Mouse (Mus musculus) 3T3-L1 (cell line): Measurements from ENCODE around the gene Maml2.
A peak's percentile ranks its signal among the peaks of the same experiment; 100 is the strongest.

ENCODE experiments used
- DNase-seq: peaks from one replicate; pipeline ENCODE4 v3.0.0-alpha.2; 2015; ENCODE audit warnings: low read depth, low spot score

Maml2 gene

GRCm38 (mm10) chr9:13525561-13526255 is 228.0 kb downstream of the Maml2 start:
- peak; percentile 51 for DNase-seq

- DNase-seq, result no peak
These were observed 232.8 kb downstream of the Maml2 start for GRCm38 (mm10) chr9:13530575-13530974.

GRCm38 (mm10) chr9:13533076-13533707 is 235.4 kb downstream of the Maml2 start:
- DNase-seq, result no peak

DNA sequence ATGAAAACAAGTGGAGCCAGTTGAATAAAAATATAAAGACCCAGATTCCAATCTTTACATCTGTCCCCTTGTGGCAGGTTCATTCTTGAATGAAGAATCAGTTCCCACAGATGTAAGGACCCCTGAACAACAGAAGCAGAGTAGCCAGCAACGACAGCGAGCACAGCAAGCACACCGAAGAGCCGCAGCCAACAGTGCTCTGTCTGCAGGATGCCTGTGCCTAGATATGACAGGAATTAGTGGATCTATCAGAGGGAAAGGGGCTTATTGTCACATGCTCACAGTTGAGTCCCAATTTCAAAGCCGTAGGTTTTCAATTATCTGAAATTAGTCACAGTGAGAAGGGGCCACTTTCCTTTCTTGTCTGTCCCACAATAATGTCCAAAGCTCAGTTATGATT is 238.0 kb downstream of the Maml2 start:
- no peak for DNase-seq

- no peak for DNase-seq
These were observed 238.9 kb downstream of the Maml2 start for GRCm38 (mm10) chr9:13536419-13537261.

GRCm38 (mm10) chr9:13538200-13538599 is 240.4 kb downstream of the Maml2 start:
- no peak for DNase-seq

GRCm38 (mm10) chr9:13539535-13539934 is 241.8 kb downstream of the Maml2 start:
- DNase-seq, result no peak

DNA sequence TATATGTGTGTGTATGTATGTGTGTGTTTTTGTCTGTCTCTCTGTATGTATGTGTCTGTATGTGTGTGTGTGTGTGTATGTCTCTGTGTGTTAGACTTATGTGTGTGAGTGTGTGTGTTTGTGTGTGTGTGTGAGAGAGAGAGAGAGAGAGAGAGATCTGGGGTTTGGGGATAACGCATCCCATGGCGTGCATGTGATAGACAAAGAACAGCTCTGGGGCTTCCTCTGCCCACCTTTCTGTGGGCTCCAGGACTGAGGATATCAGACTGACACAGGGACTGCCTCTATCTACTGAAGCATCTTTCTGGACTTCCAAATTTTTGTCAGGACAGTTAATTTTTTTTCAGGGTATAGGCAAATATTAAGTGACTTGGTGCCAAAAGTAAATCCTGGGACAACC is 242.5 kb downstream of the Maml2 start:
- no peak for DNase-seq

DNA sequence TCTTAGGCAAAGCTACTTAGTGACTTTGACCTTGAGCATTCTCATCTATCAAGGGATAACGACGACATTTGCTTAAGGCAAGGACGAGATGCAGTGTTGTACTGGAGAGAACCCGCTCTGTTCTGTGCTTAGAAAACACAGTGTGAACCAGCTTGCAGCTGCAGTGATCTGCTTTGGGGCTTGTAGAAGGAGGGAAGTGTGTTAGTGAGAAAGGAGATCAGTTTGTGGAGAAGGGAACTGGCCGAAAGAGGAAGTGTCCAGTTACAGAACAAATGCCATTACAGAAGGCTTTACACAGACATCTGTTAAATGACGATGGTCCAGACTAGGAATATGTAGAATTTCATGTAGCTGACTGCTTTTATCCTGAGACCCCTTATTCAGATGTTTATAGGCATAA is 243.0 kb downstream of the Maml2 start:
- DNase-seq, result no peak

DNA sequence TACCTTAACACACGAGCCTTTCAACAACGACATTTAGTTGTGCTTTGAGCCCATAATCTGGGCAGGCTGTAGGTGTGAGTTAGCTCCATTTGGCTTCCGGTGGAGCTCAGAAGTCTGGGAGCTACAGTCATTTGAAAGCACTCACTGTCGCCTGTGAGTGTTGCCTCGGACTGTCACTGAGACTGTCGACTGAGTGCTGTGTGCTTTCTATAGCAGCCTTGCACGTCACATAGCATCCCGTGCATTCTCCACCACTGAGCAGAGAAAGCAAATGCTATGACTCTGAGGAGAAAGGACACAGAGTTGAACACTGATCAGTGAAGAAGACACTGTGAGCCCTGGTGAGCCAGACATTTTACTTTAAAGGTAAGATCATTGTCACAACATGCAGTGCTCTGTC is 245.4 kb downstream of the Maml2 start:
- no peak for DNase-seq

GRCm38 (mm10) chr9:13544133-13544532 is 246.4 kb downstream of the Maml2 start:
- peak; percentile 62 for DNase-seq

- no peak for DNase-seq
These were observed 248.0 kb downstream of the Maml2 start for GRCm38 (mm10) chr9:13545726-13546125.

- DNase-seq, result no peak
These were observed 252.2 kb downstream of the Maml2 start for GRCm38 (mm10) chr9:13549911-13550310.

DNA sequence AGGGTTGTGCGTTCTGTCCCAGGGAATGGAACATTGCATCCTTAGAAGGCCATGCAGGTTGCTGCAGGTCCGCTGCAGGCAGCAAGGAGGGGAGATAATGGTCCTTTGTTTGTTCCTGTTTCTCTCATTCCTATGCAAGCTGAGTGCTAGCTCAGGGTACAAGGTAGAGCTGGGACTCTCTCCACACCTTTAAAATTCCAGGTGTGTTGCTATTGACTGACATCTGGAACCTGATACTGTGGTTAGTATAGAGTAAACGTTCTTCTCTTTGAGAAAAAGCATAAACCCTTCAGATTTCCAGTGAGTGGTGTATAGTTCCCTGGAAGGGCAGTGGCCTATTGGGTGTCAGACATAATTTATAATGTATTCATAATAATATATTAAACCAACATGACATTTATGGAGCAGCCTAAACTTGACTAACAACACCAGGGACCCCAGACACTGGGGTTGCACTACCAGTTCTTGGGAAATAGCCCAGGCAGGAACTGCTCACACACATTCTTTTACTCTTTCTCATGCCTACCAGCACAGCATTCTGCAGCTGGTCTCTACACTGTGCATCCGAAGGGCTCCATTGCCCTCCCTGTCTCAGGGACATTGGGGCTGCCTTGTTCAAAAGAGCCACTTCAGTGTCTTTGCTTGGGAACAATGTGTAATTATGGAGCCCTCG is 254.8 kb downstream of the Maml2 start:
- no peak for DNase-seq

- DNase-seq, result no peak
These were observed 257.0 kb downstream of the Maml2 start for GRCm38 (mm10) chr9:13554773-13555172.

DNA sequence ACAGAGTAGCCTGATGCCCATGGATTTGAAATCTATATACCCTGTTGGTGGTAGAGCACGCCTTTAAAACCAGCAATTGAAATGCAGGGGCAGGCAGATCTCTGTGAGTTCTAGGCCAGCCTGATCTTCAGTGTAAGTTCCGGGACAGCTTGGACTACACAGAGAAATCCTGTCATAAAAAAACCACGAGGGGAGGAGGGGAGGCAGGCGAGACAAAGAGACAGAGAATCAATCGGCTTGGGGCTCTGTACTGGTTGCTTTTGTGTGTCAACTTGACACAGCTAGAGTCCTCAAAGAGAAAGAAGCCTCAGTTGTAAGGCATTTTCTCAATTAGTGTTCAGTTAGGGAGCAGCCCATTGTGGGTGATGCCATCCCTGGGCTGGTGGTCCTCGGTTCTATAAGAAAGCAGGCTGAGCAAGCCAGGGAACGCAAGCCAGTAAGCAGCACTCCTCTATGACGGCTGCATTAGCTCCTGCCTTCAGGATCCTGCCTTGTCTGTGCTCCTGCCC is 258.3 kb downstream of the Maml2 start:
- DNase-seq, result no peak

GRCm38 (mm10) chr9:13556696-13557095 is 258.9 kb downstream of the Maml2 start:
- no peak for DNase-seq

DNA sequence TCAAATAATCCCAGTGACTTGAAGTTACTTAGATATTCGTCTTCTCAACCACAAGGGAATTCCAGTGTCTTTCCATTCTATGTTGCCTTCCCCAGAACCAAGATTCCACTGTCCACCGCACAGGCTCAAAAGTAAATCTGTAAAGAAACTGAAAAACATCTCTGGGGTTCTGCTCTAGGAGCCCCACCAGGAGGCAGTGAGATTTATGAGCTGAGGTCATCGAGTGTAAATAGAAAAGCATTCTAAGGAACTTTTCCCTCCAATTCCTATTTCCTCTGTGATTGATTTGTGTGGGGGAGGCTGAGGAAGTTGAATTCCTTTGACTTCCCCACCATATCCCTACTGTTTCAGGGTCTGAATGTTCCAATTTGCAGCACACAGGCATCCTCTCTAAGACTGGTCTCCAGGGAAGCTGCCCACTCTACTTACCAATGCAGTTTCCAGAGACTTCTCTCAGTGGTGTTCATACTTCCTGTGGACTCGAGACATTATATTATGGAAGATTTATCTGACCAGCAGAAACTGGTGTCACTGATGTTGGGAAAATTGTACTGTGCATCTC is 261.1 kb downstream of the Maml2 start:
- no peak for DNase-seq

DNA sequence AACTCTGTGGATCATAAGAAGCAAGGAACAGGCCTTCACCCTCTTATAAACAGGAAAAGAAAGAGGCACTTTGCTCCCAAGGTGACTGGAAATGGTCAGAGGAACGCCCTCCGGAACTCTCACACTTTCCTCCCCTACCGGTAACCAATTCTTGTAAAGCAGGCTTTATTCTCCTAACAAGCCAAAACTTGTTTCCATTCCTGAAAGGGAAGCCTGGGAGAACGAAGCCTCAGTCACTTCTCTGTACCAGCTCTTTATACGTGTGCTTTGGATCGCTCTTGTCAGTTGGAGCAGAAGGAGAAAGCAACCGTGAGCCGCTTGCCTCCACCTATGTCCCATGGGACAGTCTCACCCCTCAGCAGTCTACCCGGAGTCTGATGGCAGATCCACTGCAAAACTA is 262.9 kb downstream of the Maml2 start:
- no peak for DNase-seq

DNA sequence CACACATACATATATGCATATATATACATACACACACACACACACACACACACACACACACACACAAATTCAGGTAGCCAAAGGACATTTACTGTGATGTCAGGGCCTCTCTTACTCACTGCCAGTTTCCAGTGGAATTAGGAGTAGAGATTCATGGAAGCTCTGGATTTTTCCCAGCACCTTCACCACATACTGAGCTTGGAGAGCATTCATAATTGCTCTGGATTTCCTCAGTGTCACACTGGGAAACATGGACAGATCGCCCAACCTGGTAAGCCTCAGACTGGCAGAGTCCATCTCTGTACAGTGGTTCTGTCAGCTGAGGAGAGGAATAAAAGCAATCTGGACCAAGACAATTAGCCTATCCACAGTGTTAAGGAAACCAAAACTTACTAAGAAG is 263.6 kb downstream of the Maml2 start:
- no peak for DNase-seq
